Mouse (Mus musculus) stomach, embryonic 16.5 days (tissue): ENCODE data around the gene Sergef. TPM values are rescaled to one million over a fixed set of nuclear protein-coding genes. Genes with fewer than 3 reads are reported as not detected.

ENCODE experiments used
- ATAC-seq: fragments of 200-750 bp; cut with Nextera tagmentation; 2 replicates; pipeline ENCODE4 v1.8.0; 2017; ENCODE audit warnings: moderate number of reproducible peaks, moderate TSS enrichment; ENCODE audit not compliant: insufficient read depth, low FRiP score
- H3K27ac ChIP-seq: fragments of 300-500 bp; sonication (generic); 2 replicates; pipeline ENCODE4 v1.5.1; 2014; ENCODE audit warnings: low read length
- H3K27me3 ChIP-seq: fragments of 300-500 bp; sonication (generic); 2 replicates; pipeline ENCODE4 v1.6.1; 2014; ENCODE audit warnings: low read length, control low read depth, mixed read lengths; ENCODE audit not compliant: control insufficient read depth, insufficient read depth
- H3K36me3 ChIP-seq: fragments of 300-500 bp; sonication (generic); 2 replicates; pipeline ENCODE4 v1.6.1; 2014; ENCODE audit warnings: low read length; ENCODE audit not compliant: control insufficient read depth, insufficient read depth
- H3K4me1 ChIP-seq: fragments of 300-500 bp; sonication (generic); 2 replicates; pipeline ENCODE4 v1.6.1; 2014; ENCODE audit warnings: low read length, control low read depth, mixed read lengths; ENCODE audit not compliant: control insufficient read depth, insufficient read depth
- H3K4me2 ChIP-seq: fragments of 300-500 bp; sonication (generic); 2 replicates; pipeline ENCODE4 v1.6.1; 2014; ENCODE audit warnings: low read depth, low read length, mixed read lengths
- H3K4me3 ChIP-seq: fragments of 300-500 bp; sonication (generic); replicated peaks from 2 replicates; pipeline ENCODE4 v1.5.1; 2014; ENCODE audit warnings: mild to moderate bottlenecking, low read length
- H3K9ac ChIP-seq: fragments of 300-500 bp; sonication (generic); 2 replicates; pipeline ENCODE4 v1.6.1; 2014; ENCODE audit warnings: low read length
- H3K9me3 ChIP-seq: fragments of 300-500 bp; sonication (generic); replicated peaks from 2 replicates; pipeline ENCODE4 v1.6.1; 2016; ENCODE audit warnings: low read length, control low read depth; ENCODE audit not compliant: control insufficient read depth
- WGBS: fragments of 180-500 bp; shearing (Covaris S2); extraction: QIAGEN DNeasy Blood & Tissue Kit; methylation state at CpG from one replicate; pipeline ENCODE4 v1.1.7; 2014; 5-methylcytosine and 5-hydroxymethylcytosine counted together
- polyA plus RNA-seq: library from polyadenylated mRNA; unstranded; fragments of >200 nt; fragmentation: Nextera tagmentation; extraction: Ambion mirVana; gene quantifications from 2 replicates; pipeline ENCODE4 v1.2.1, GENCODE M21; 2015

Gene Sergef
- polyA plus RNA-seq, 1 experiment from 2014 or later = 14.9 TPM

GRCm38 (mm10) chr7:46486761-46487160, 152.8 kb downstream of the Sergef start:
- 76% methylated on average over 5 of the region's 5 CpGs for WGBS
- Histone ChIP-seq H3K9ac (no peak overlapping the region), H3K27ac (no peak overlapping the region), H3K36me3 (no peaks in the 10 kb centered on the region), H3K4me2 (no peak overlapping the region), H3K4me1 (peaks cover 4% of the 10 kb centered on the region; the same call in 1 of the 2 replicates), H3K9me3 (no peaks in the 10 kb centered on the region), H3K4me3 (no peak overlapping the region), H3K27me3 (no peaks in the 10 kb centered on the region)
- no peak for ATAC-seq

- Histone ChIP-seq H3K4me2 (no peak overlapping the region), H3K27ac (no peak overlapping the region), H3K4me3 (no peak overlapping the region), H3K36me3 (no peaks in the 10 kb centered on the region), H3K9me3 (no peaks in the 10 kb centered on the region), H3K9ac (no peak overlapping the region), H3K27me3 (no peaks in the 10 kb centered on the region), H3K4me1 (peaks cover 7% of the 10 kb centered on the region; the same call in 1 of the 2 replicates)
- ATAC-seq = no peak
- WGBS = 72% methylated on average over 6 of the region's 6 CpGs
Observed at GRCm38 (mm10) chr7:46484223-46484622, 155.4 kb downstream of the Sergef start.

- Histone ChIP-seq H3K9me3 (no peaks in the 10 kb centered on the region), H3K4me3 (no peak overlapping the region), H3K9ac (no peak overlapping the region), H3K36me3 (no peaks in the 10 kb centered on the region), H3K4me1 (peaks cover 7% of the 10 kb centered on the region; the same call in 1 of the 2 replicates), H3K4me2 (no peak overlapping the region), H3K27ac (no peak overlapping the region), H3K27me3 (no peaks in the 10 kb centered on the region)
- no peak for ATAC-seq
- WGBS = 62% methylated on average over 10 of the region's 10 CpGs
Observed at GRCm38 (mm10) chr7:46483050-46483449, 156.6 kb downstream of the Sergef start.

GRCm38 (mm10) chr7:46482099-46482531, 157.5 kb downstream of the Sergef start:
- H3K27ac ChIP-seq = no peak overlapping the region
- peaks cover 7% of the 10 kb centered on the region; the same call in 1 of the 2 replicates for H3K4me1 ChIP-seq

GRCm38 (mm10) chr7:46479793-46480192, 159.8 kb downstream of the Sergef start:
- Histone ChIP-seq H3K4me2 (no peak overlapping the region), H3K27me3 (no peaks in the 10 kb centered on the region)
- 62% methylated on average over 6 of the region's 6 CpGs for WGBS

More at GRCm38 (mm10) chr7:46482099-46482531, 157.5 kb downstream of the Sergef start:
- 61% methylated on average over 2 of the region's 2 CpGs for WGBS
- H3K36me3 ChIP-seq = no peaks in the 10 kb centered on the region
- peak; percentile 84 for ATAC-seq
- H3K4me3 ChIP-seq = no peak overlapping the region
- H3K9ac ChIP-seq = no peak overlapping the region
- H3K9me3 ChIP-seq = no peaks in the 10 kb centered on the region
- H3K4me2 ChIP-seq = no peak overlapping the region
- H3K27me3 ChIP-seq = no peaks in the 10 kb centered on the region

GRCm38 (mm10) chr7:46477456-46477855, 162.2 kb downstream of the Sergef start:
- 93% methylated on average over 3 of the region's 3 CpGs for WGBS

More at GRCm38 (mm10) chr7:46479793-46480192, 159.8 kb downstream of the Sergef start:
- no peak for ATAC-seq
- peaks cover 7% of the 10 kb centered on the region; the same call in 1 of the 2 replicates for H3K4me1 ChIP-seq
- no peak overlapping the region for H3K4me3 ChIP-seq
- H3K27ac ChIP-seq = no peak overlapping the region
- H3K36me3 ChIP-seq = no peaks in the 10 kb centered on the region
- H3K9ac ChIP-seq = no peak overlapping the region
- H3K9me3 ChIP-seq = no peaks in the 10 kb centered on the region

GRCm38 (mm10) chr7:46475464-46475863, 164.1 kb downstream of the Sergef start:
- WGBS = 71% methylated on average over 5 of the region's 5 CpGs
- no peak for ATAC-seq
- Histone ChIP-seq H3K27me3 (no peaks in the 10 kb centered on the region), H3K4me1 (0 out of 2 replicates have a peak, but pooled peaks cover 4% of the 10 kb centered on the region), H3K9me3 (no peaks in the 10 kb centered on the region), H3K27ac (no peak overlapping the region), H3K4me2 (no peak overlapping the region), H3K36me3 (no peaks in the 10 kb centered on the region), H3K4me3 (no peak overlapping the region), H3K9ac (no peak overlapping the region)

More at GRCm38 (mm10) chr7:46477456-46477855, 162.2 kb downstream of the Sergef start:
- no peak overlapping the region for H3K9ac ChIP-seq
- H3K4me3 ChIP-seq = no peak overlapping the region
- H3K27me3 ChIP-seq = no peaks in the 10 kb centered on the region
- no peak overlapping the region for H3K27ac ChIP-seq
- no peak overlapping the region for H3K4me2 ChIP-seq
- H3K4me1 ChIP-seq = peaks cover 6% of the 10 kb centered on the region; the same call in 1 of the 2 replicates
- no peaks in the 10 kb centered on the region for H3K36me3 ChIP-seq
- H3K9me3 ChIP-seq = no peaks in the 10 kb centered on the region
- no peak for ATAC-seq

- 33% methylated on average over 9 of the region's 9 CpGs for WGBS
- Histone ChIP-seq H3K36me3 (no peaks in the 10 kb centered on the region), H3K4me2 (no peak overlapping the region), H3K9ac (no peak overlapping the region), H3K9me3 (no peaks in the 10 kb centered on the region), H3K4me1 (0 out of 2 replicates have a peak, but pooled peaks cover 4% of the 10 kb centered on the region), H3K4me3 (no peak overlapping the region), H3K27ac (no peak overlapping the region), H3K27me3 (no peaks in the 10 kb centered on the region)
- no peak for ATAC-seq
Observed at GRCm38 (mm10) chr7:46473141-46473540, 166.5 kb downstream of the Sergef start.

GRCm38 (mm10) chr7:46471054-46471737, 168.4 kb downstream of the Sergef start:
- Histone ChIP-seq H3K4me2 (no peak overlapping the region), H3K9me3 (no peaks in the 10 kb centered on the region), H3K27me3 (no peaks in the 10 kb centered on the region), H3K4me1 (0 out of 2 replicates have a peak, but pooled peaks cover 4% of the 10 kb centered on the region), H3K4me3 (no peak overlapping the region), H3K9ac (no peak overlapping the region), H3K36me3 (no peaks in the 10 kb centered on the region), H3K27ac (no peak overlapping the region)
- peak; percentile 51; the same call in 1 of the 2 replicates for ATAC-seq
- 46% methylated on average over 7 of the region's 7 CpGs for WGBS
